Mouse (Mus musculus): ENCODE measurements around the gene Srrd.

- TF ChIP-seq POLR2A (IDR thresholded peaks at IDR 0.05; ENCODE audit: insufficient read depth, low read depth, low read length) (no peak), CTCF (IDR thresholded peaks at IDR 0.05; ENCODE audit: insufficient read depth, low read depth, low read length) (no peak)
Measured at GRCm38 (mm10) chr5:112290536-112290880, 52.3 kb downstream of the Srrd start.

Data from olfactory bulb, adult 2 months (tissue).